Mouse (Mus musculus): ENCODE measurements around the gene Pln.

DNA sequence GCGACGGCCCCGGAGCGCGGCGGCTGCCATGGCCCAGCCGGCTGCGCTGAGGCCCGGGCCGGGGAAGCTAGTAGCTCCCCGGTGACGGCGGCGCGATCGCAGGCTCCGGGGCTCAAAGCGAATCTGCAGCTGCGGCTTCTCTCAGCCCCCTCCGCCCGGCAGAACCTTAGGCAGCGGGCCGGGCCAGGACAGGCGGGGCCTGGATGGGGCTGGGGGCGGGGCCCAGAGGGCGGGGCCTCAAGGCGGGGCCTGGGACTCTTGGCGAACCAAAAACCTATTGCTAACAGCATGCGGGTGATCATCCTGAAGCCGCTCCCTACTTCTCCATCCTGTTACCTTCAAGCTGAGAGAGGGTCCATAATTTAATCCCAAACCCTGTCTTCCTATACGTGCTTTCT, 42.2 kb downstream of the Pln start, which contains the start of gene Cep85l:
- TF ChIP-seq EP300 (optimal IDR thresholded peaks at IDR 0.05): no peak
- TF ChIP-seq CTCF (IDR thresholded peaks at IDR 0.05; ENCODE audit: low read depth): no peak

Measured in stomach, postnatal 0 days (tissue).